ENCODE assay signal across 15 mouse cellular contexts in the genomic region with DNA sequence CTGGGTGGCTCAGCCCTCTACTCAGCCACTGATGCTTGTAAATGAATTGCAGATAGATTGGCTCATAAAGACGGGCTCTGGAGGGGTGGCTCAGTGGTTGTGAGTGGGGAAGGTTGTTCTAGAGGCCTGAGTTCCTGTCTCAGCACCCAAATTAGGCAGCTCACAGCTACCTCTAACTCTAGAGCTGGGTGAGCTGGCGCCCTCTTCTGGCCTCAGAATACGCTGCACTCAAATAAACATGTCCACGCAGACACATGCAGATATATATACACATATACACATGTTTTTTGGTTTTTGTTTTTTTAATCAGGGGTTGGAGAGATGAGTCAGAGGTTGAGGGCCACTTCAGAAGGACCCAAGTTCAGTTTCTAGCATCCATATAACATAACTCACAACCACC.
DNase-seq lines count a peak whose midpoint lies in the region; TF ChIP-seq lines count a peak whose summit lies in the region.
"Had no signal": no experiment of that assay in that cellular context is flagged by ENCODE, and none has a peak within 500 bp of the region (broad histone marks: within the 10 kb centered on the region; RNA-seq: fewer than 3 reads in every experiment).

No protein-coding gene starts in this region.

- TF ChIP-seq CTCF in layer of hippocampus, adult 2 months (conservative IDR thresholded peaks at IDR 0.05) = peak; percentile 46
- peak; percentile 74 for TF ChIP-seq CTCF in ES-Bruce4 (IDR thresholded peaks at IDR 0.05; ENCODE audit: low read depth, low read length)

- no peak overlapping the region for H3K9ac ChIP-seq in ES-Bruce4 (ENCODE audit: low read depth, poor library complexity, severe bottlenecking)
- H3K9ac ChIP-seq: midbrain, embryonic 15.5 days; neural tube, embryonic 15.5 days had no signal

- TF ChIP-seq POLR2A in ES-Bruce4 (IDR thresholded peaks at IDR 0.05; ENCODE audit: insufficient read depth, low read length) = no peak

- no peak for DNase-seq in layer of hippocampus, adult 2 months (ENCODE audit: low spot score in 2 of 2)
- DNase-seq in layer of hippocampus, adult 11-12 months (ENCODE audit: low spot score) = no peak
- peak; percentile 21 for DNase-seq in A20 (ENCODE audit: low read depth, low spot score)
- peak; percentile 36 for DNase-seq in induced T-regulatory cell, adult 2 months (ENCODE audit: low read depth)
- DNase-seq in cerebellum, postnatal 10 days = no peak
- no peak for DNase-seq in ovary, postnatal 36 days (ENCODE audit: low spot score)
- no peak for DNase-seq in gastrocnemius, postnatal 4 days (ENCODE audit: low spot score in 2 of 2)
- DNase-seq: adrenal gland, postnatal 10 days; cerebellum, adult 2 months; gastrocnemius, postnatal 25 days; right cerebral cortex, postnatal 14 days had no signal

- 0 out of 2 replicates have a peak, but pooled peaks cover 2% of the 10 kb centered on the region for H3K9me3 ChIP-seq in ES-Bruce4 (replicated peaks; ENCODE audit: control insufficient read depth, insufficient read depth, low read length, poor library complexity, severe bottlenecking)
- H3K9me3 ChIP-seq: limb, embryonic 10.5 days; midbrain, embryonic 15.5 days had no signal

- TF ChIP-seq EP300 in ES-Bruce4 (IDR thresholded peaks at IDR 0.05; ENCODE audit: insufficient read depth, low read depth, low read length) = no peak

- no peak overlapping the region for H3K4me3 ChIP-seq in layer of hippocampus, adult 2 months
- no peak overlapping the region for H3K4me3 ChIP-seq in ES-Bruce4 (ENCODE audit: low read depth, low read length)
- H3K4me3 ChIP-seq: limb, embryonic 10.5 days; midbrain, embryonic 15.5 days; neural tube, embryonic 15.5 days had no signal

- H3K4me1 ChIP-seq in ES-Bruce4 (ENCODE audit: control insufficient read depth, insufficient read depth, low read length) = no peaks in the 10 kb centered on the region
- H3K4me1 ChIP-seq: limb, embryonic 10.5 days; midbrain, embryonic 15.5 days; neural tube, embryonic 15.5 days had no signal

- H3K27ac ChIP-seq in layer of hippocampus, adult 2 months = no peak overlapping the region
- no peak overlapping the region for H3K27ac ChIP-seq in ES-Bruce4 (ENCODE audit: insufficient read depth, low read length)
- H3K27ac ChIP-seq: limb, embryonic 10.5 days; midbrain, embryonic 15.5 days; neural tube, embryonic 15.5 days had no signal

- no peaks in the 10 kb centered on the region for H3K36me3 ChIP-seq in ES-Bruce4 (ENCODE audit: control insufficient read depth, insufficient read depth, low read length, poor library complexity, severe bottlenecking)
- H3K36me3 ChIP-seq: limb, embryonic 10.5 days; midbrain, embryonic 15.5 days; neural tube, embryonic 15.5 days had no signal

- H3K27me3 ChIP-seq in ES-Bruce4 (ENCODE audit: control insufficient read depth, insufficient read depth, low read length, poor library complexity, severe bottlenecking) = no peaks in the 10 kb centered on the region
- H3K27me3 ChIP-seq: midbrain, embryonic 15.5 days; neural tube, embryonic 15.5 days had no signal

Comparison
In these comparisons a context has a peak if more than half of its experiments do, and no peak if none do; other contexts are left out.
1. DNase-seq: peak in A20 (single experiment) and induced T-regulatory cell, adult 2 months (single experiment); none in layer of hippocampus, adult 2 months (0 of 2), layer of hippocampus, adult 11-12 months (single experiment), cerebellum, postnatal 10 days (0 of 2), ovary, postnatal 36 days (single experiment) and gastrocnemius, postnatal 4 days (0 of 2).